Mouse (Mus musculus): ENCODE data around the gene Cdh6.

DNA sequence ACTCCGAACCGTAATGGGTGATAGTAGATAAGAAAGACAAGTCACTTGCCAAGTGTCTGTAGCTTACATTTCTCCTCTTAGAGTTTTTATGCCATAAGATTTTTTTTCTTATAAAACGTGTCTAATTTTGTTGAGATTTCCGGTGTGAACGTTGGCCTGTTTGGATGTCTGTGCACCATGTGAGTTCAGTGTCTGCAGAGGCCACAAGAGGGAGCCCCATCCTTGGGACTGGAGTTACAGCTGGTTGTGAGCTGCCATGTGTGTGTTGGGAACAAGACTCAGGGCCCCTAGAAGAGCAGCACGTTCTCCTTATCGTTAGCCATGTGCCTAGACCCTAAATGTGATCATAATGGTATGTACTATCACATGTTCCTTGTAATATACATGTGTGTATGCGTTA, 40.1 kb downstream of the Cdh6 start:
- TF ChIP-seq CTCF (IDR thresholded peaks at IDR 0.05; ENCODE audit: low read depth, low read length) = no peak
- no peak for TF ChIP-seq POLR2A (IDR thresholded peaks at IDR 0.05; ENCODE audit: extremely low read depth, insufficient read depth, low read length)

All from liver, adult 2 months (tissue).